Mouse (Mus musculus): ENCODE results near the gene Pop7.

- TF ChIP-seq CTCF (IDR thresholded peaks at IDR 0.05; ENCODE audit: low read depth) (no peak), EP300 (IDR thresholded peaks at IDR 0.05; ENCODE audit: low read depth) (no peak)
Measured at GRCm38 (mm10) chr5:137455866-137456591, 46.3 kb downstream of the Pop7 start.
